Mouse (Mus musculus) liver, postnatal 0 days (tissue): Measurements from ENCODE around the gene Daxx.

Experiments used
- CTCF ChIP-seq: sonication (generic); IDR thresholded peaks from 2 replicates; pipeline ENCODE4 v1.5.1; 2016; ENCODE audit warnings: antibody characterized with exemption, low read depth
- EP300 ChIP-seq: IDR thresholded peaks from 2 replicates; pipeline ENCODE4 v1.6.1; 2016; ENCODE audit warnings: antibody characterized with exemption, low read depth, mild to moderate bottlenecking

DNA sequence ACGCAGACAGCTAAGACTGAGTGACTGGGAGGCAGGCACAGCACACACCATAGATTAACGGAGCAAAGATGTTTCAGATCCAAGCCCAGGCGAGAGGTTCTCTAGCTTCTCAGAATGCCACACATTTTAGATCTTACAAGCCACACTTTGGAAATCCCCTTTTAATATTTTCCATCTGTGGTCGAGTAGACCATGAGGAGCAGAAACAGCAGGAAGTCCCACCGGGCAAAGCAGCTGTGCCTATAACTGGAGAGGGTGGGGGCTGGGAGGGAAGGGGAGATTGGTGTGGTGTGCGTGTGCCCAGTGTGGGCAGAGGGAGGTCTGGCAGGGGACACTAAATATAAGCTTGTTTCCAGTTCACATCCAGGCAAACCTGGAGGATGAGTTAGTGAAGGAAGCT is 48.3 kb downstream of the Daxx start:
- TF ChIP-seq CTCF = no peak
- no peak for TF ChIP-seq EP300
